Mouse (Mus musculus) right cerebral cortex, postnatal 36 days (tissue): ENCODE data around the gene Dffb.

Experiments
- DNase-seq, 2 experiments: peaks; one replicate each; pipeline ENCODE4 v3.0.0; 2022; ENCODE audit warnings: low spot score in 2 of 2, mixed read lengths in 1 of 2

Dffb gene

GRCm38 (mm10) chr4:153974431-153975291, at the start of gene Dffb, which contains the start of gene Cep104:
Gene Dffb, minus strand, starts transcription at chr4:153975126.
Gene Cep104, plus strand, starts transcription at chr4:153975194.
- DNase-seq, result peak; percentile 92 to 93

- DNase-seq, result no peak
These were observed 49.1 kb upstream of the Dffb start for GRCm38 (mm10) chr4:154023754-154024601.

GRCm38 (mm10) chr4:154022844-154023243, 47.9 kb upstream of the Dffb start:
- no peak for DNase-seq

GRCm38 (mm10) chr4:154022407-154022806, 47.5 kb upstream of the Dffb start:
- DNase-seq, result no peak

- no peak for DNase-seq
These were observed 46.5 kb upstream of the Dffb start for GRCm38 (mm10) chr4:154021432-154021831.

GRCm38 (mm10) chr4:154019571-154019970, 44.6 kb upstream of the Dffb start:
- DNase-seq, result no peak

GRCm38 (mm10) chr4:154015476-154015875, 40.5 kb upstream of the Dffb start:
- no peak for DNase-seq

GRCm38 (mm10) chr4:154012132-154012882, 37.4 kb upstream of the Dffb start:
- DNase-seq, result no peak

GRCm38 (mm10) chr4:154011646-154012089, 36.7 kb upstream of the Dffb start, which contains the start of gene Lrrc47:
Gene Lrrc47, plus strand, starts transcription at chr4:154011731.
- peak; percentile 75 to 82 for DNase-seq

- DNase-seq, result no peak
These were observed 36.1 kb upstream of the Dffb start for GRCm38 (mm10) chr4:154010907-154011645.

GRCm38 (mm10) chr4:154007759-154008158, 32.8 kb upstream of the Dffb start:
- no peak for DNase-seq

- DNase-seq, result no peak
These were observed 31.3 kb upstream of the Dffb start for GRCm38 (mm10) chr4:154006264-154006663.

GRCm38 (mm10) chr4:154005488-154005887, 30.6 kb upstream of the Dffb start:
- DNase-seq, result peak in 1 of 2 experiments; percentile 30

- DNase-seq, result no peak
These were observed 18.6 kb upstream of the Dffb start for GRCm38 (mm10) chr4:153993505-153993904.

- DNase-seq, result no peak
These were observed 17.8 kb upstream of the Dffb start for GRCm38 (mm10) chr4:153992715-153993114.

GRCm38 (mm10) chr4:153980470-153980869, 5.5 kb upstream of the Dffb start:
- DNase-seq, result no peak

- DNase-seq, result no peak
These were observed 4.3 kb upstream of the Dffb start for GRCm38 (mm10) chr4:153979243-153979642.

GRCm38 (mm10) chr4:153975768-153976167, 842 bp upstream of the Dffb start:
- DNase-seq, result no peak

- DNase-seq, result no peak
These were observed 351 bp upstream of the Dffb start for GRCm38 (mm10) chr4:153975292-153975662.

- no peak for DNase-seq
These were observed 6.9 kb downstream of the Dffb start for GRCm38 (mm10) chr4:153968063-153968462.

GRCm38 (mm10) chr4:153967556-153967955, 7.4 kb downstream of the Dffb start:
- no peak for DNase-seq
